Mouse (Mus musculus) midbrain, postnatal 0 days (tissue): ENCODE data around the gene Cry2. TPM values are rescaled to one million over a fixed set of nuclear protein-coding genes. Genes with fewer than 3 reads are reported as not detected.

Experiments
- ATAC-seq: fragments of 200-750 bp; cut with Nextera tagmentation; 2 replicates; pipeline ENCODE4 v1.8.0; 2017; ENCODE audit warnings: moderate number of reproducible peaks, mild to moderate bottlenecking, moderate TSS enrichment, moderate library complexity; ENCODE audit not compliant: low FRiP score
- DNase-seq: peaks from one replicate; pipeline ENCODE4 v3.0.0-alpha.2; 2015; ENCODE audit warnings: low spot score
- H3K27ac ChIP-seq: fragments of 300-500 bp; sonication (generic); 2 replicates; pipeline ENCODE4 v1.5.1; 2014; ENCODE audit warnings: low read depth, mild to moderate bottlenecking, low read length, mixed read lengths
- H3K27me3 ChIP-seq: fragments of 300-500 bp; sonication (generic); 2 replicates; pipeline ENCODE4 v1.6.1; 2014; ENCODE audit warnings: low read length, control low read depth, mixed read lengths; ENCODE audit not compliant: insufficient read depth
- H3K36me3 ChIP-seq: fragments of 300-500 bp; sonication (generic); 2 replicates; pipeline ENCODE4 v1.6.1; 2014; ENCODE audit warnings: low read length, control low read depth, mixed read lengths; ENCODE audit not compliant: insufficient read depth
- H3K4me1 ChIP-seq: fragments of 300-500 bp; sonication (generic); 2 replicates; pipeline ENCODE4 v1.6.1; 2014; ENCODE audit warnings: mild to moderate bottlenecking, control low read depth, antibody characterized with exemption, low read length, mixed read lengths; ENCODE audit not compliant: insufficient read depth
- H3K4me2 ChIP-seq: fragments of 300-500 bp; sonication (generic); 2 replicates; pipeline ENCODE4 v1.6.1; 2014; ENCODE audit warnings: low read depth, mild to moderate bottlenecking, low read length, mixed read lengths; ENCODE audit not compliant: poor library complexity, severe bottlenecking
- H3K4me3 ChIP-seq: fragments of 300-500 bp; sonication (generic); 2 replicates; pipeline ENCODE4 v1.5.1; 2014; ENCODE audit warnings: low read depth, mild to moderate bottlenecking, low read length, moderate library complexity
- H3K9ac ChIP-seq: fragments of 300-500 bp; sonication (generic); replicated peaks from 2 replicates; pipeline ENCODE4 v1.6.1; 2014; ENCODE audit warnings: mild to moderate bottlenecking, low read length, moderate library complexity, mixed read lengths; ENCODE audit not compliant: poor library complexity, severe bottlenecking
- H3K9me3 ChIP-seq: fragments of 300-500 bp; sonication (generic); 2 replicates; pipeline ENCODE4 v1.6.1; 2016; ENCODE audit warnings: low read length, control low read depth
- CTCF ChIP-seq: IDR thresholded peaks from 2 replicates; pipeline ENCODE4 v1.5.1; 2016; ENCODE audit warnings: antibody characterized with exemption, mild to moderate bottlenecking
- WGBS: fragments of 180-500 bp; shearing (Covaris S2); extraction: QIAGEN DNeasy Blood & Tissue Kit; methylation state at CpG from one replicate; pipeline ENCODE4 v1.1.7; 2014; 5-methylcytosine and 5-hydroxymethylcytosine counted together
- polyA plus RNA-seq: library from polyadenylated mRNA; unstranded; fragments of >200 nt; fragmentation: Nextera tagmentation; extraction: Ambion mirVana; gene quantifications from 2 replicates; pipeline ENCODE4 v1.2.1, GENCODE M21; 2015
- total RNA-seq: library from RNA; depleted of rRNA; stranded (reverse); fragments of >200 nt; gene quantifications from 2 replicates; pipeline ENCODE4 v1.2.3, GENCODE M21; 2014

Cry2 gene
- total and polyA plus RNA-seq, 2 experiments from 2014 or later: 41.9 to 55.2 TPM

GRCm38 (mm10) chr2:92426426-92426825 is 7.4 kb downstream of the Cry2 start:
- DNase-seq (peak; percentile 47), ATAC-seq (no peak)
- no peaks in the 10 kb centered on the region for H3K9me3 ChIP-seq
- H3K36me3 ChIP-seq: peaks cover 29% of the 10 kb centered on the region
- H3K27me3 ChIP-seq: no peaks in the 10 kb centered on the region
- H3K4me2 ChIP-seq: no peak overlapping the region
- no peak for TF ChIP-seq CTCF
- no peak overlapping the region for H3K9ac ChIP-seq
- H3K4me3 ChIP-seq: no peak overlapping the region
- peak overlapping the region; percentile 48 for H3K27ac ChIP-seq
- H3K4me1 ChIP-seq: 0 out of 2 replicates have a peak, but pooled peaks cover 7% of the 10 kb centered on the region
- WGBS: 83% methylated on average over 3 of the region's 3 CpGs

DNA sequence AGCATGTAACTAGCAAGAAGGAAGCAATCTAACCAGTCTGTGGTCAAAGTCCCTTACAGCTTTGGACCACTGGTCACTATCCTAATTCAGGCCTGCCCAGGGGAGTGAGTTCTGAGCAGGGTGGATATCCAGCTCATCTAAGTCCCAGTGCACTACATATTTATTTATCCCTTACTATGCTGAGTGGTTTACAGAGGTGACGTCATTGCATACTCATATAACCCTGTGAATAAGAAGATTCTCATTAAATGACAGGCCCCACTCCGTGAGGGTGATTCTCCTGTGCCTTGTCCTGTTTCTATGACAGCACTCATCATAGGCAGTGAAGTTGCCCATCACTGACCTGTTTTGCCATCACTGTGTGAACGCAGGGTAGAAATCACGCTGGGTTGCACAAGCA is 8.5 kb downstream of the Cry2 start:
- WGBS: 49% methylated on average over 4 of the region's 4 CpGs

DNA sequence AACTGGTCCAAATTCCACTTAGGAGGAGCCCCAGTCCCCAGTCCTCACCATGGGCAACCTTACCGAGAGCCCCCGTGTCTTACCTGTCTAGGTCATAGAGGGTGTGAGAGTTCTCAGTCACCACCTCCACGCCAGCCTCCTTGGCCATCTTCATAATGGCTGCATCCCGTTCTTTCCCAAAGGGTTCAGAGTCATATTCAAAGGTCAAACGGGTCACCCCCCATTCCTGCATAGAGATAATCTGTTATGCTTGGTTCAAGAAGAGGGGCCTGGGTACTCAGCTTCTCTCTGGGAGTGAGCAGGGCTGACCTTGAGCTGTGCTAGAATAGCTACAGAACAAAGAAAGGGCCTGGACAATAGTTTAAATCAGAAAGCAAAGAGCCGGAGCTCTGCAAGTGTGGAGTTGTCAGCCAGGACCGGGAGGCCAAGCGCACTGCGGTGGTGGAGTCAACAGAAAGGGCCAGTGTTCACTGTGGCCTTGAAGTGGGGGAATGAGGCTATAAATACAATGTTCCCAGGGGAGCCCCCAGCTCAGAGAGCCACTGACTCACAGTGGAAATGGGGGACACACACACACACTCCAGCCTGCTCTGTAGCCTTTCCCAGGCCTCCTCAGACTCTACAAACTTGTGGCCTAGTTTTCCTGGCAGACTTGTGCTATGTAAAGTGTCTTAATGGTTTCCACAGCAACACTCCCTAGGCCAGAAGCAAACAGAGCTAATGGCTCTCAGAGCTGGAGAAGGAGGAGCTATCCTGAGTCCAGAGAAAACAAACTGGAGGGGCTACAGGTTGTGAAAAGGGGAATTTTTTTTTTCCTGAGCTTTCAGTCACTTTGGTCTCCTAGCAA is 9.2 kb downstream of the Cry2 start:
- ATAC-seq: peak; percentile 35
- H3K27ac ChIP-seq: peak overlapping the region; percentile 71
- H3K4me1 ChIP-seq: 0 out of 2 replicates have a peak, but pooled peaks cover 6% of the 10 kb centered on the region
- H3K4me2 ChIP-seq: no peak overlapping the region
- no peak overlapping the region for H3K4me3 ChIP-seq
- H3K27me3 ChIP-seq: no peaks in the 10 kb centered on the region
- no peak for TF ChIP-seq CTCF
- H3K36me3 ChIP-seq: peaks cover 47% of the 10 kb centered on the region
- DNase-seq: peak; percentile 89
- H3K9me3 ChIP-seq: no peaks in the 10 kb centered on the region
- WGBS: 33% methylated on average over 9 of the region's 9 CpGs
- no peak overlapping the region for H3K9ac ChIP-seq

More for the DNA sequence above, 8.5 kb downstream of the Cry2 start:
- Histone ChIP-seq H3K4me1 (0 out of 2 replicates have a peak, but pooled peaks cover 6% of the 10 kb centered on the region), H3K27me3 (no peaks in the 10 kb centered on the region), H3K36me3 (peaks cover 40% of the 10 kb centered on the region), H3K4me2 (no peak overlapping the region), H3K9ac (no peak overlapping the region; the same call in 1 of the 2 replicates), H3K4me3 (no peak overlapping the region), H3K27ac (peak overlapping the region; percentile 71), H3K9me3 (no peaks in the 10 kb centered on the region)
- no peak for TF ChIP-seq CTCF
- ATAC-seq (no peak), DNase-seq (no peak)

- Histone ChIP-seq H3K27ac (peak overlapping the region; percentile 71), H3K4me1 (0 out of 2 replicates have a peak, but pooled peaks cover 6% of the 10 kb centered on the region), H3K27me3 (no peaks in the 10 kb centered on the region), H3K4me3 (no peak overlapping the region), H3K36me3 (peaks cover 55% of the 10 kb centered on the region), H3K9me3 (no peaks in the 10 kb centered on the region), H3K4me2 (no peak overlapping the region), H3K9ac (no peak overlapping the region; the same call in 1 of the 2 replicates)
- DNase-seq (peak; percentile 75), ATAC-seq (peak; percentile 48)
- 53% methylated on average over 9 of the region's 9 CpGs for WGBS
- TF ChIP-seq CTCF: no peak
These were observed 10.0 kb downstream of the Cry2 start for GRCm38 (mm10) chr2:92423702-92424461.

GRCm38 (mm10) chr2:92423156-92423555 is 10.7 kb downstream of the Cry2 start:
- peak overlapping the region; percentile 71; the same call in 1 of the 2 replicates for H3K27ac ChIP-seq
- no peak overlapping the region for H3K4me3 ChIP-seq
- H3K4me1 ChIP-seq: 0 out of 2 replicates have a peak, but pooled peaks cover 6% of the 10 kb centered on the region
- H3K27me3 ChIP-seq: no peaks in the 10 kb centered on the region
- DNase-seq (no peak), ATAC-seq (no peak)
- H3K4me2 ChIP-seq: no peak overlapping the region
- WGBS: 89% methylated on average over 9 of the region's 9 CpGs
- no peaks in the 10 kb centered on the region for H3K9me3 ChIP-seq
- peaks cover 62% of the 10 kb centered on the region for H3K36me3 ChIP-seq
- no peak for TF ChIP-seq CTCF
- no peak overlapping the region for H3K9ac ChIP-seq
